Mouse (Mus musculus) gastrocnemius, postnatal 14 days (tissue): ENCODE data around the gene Olfr995. TPM values are rescaled to one million over a fixed set of nuclear protein-coding genes. Genes with fewer than 3 reads are reported as not detected.

Experiments used
- DNase-seq: peaks from one replicate; pipeline ENCODE4 v3.0.0; 2021; ENCODE audit warnings: mixed read lengths
- intact Hi-C: fragments of 180-260 bp; cut with DNase I; formaldehyde crosslinking; loops from one replicate; pipeline ENCODE4 v1.15.1; 2025; ENCODE audit warnings: low total_unique reads
- long read RNA-seq, 2 experiments: library from polyadenylated mRNA; stranded (forward); transcript quantifications; one replicate each; pipeline ENCODE4 v2.0.0; 2021
- total RNA-seq, 2 experiments: library from RNA; stranded (reverse); gene quantifications; 2 replicates each; pipeline ENCODE4 v1.2.3; 2021

Olfr995 gene
- total RNA-seq, result not detected
- long read RNA-seq, experiment 1, result 0 reads
- long read RNA-seq, experiment 2, result 0 reads

DNA sequence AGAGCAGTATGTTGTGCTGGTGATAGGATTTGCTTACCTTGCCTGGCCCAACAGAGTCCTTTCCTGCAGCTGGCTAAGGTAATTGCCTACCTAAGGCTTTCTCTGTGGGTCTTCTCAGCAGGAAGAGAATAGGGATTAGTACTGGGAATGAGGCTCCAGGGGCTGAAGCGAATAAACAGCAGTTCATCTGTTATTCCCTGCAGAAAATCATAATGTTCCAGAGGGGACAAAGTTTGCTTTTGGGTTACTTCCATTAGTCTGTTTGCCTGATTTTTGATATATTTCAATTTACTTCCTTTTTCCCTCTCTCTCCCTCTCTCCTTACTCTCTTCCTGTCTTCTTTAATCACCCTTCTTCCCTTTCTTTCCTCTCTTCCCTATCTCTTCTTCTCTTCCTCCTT lies at the start of gene Olfr995:
TSS of gene Olfr995 (minus strand) at position 101 of the 400 bp plus-strand sequence.
- DNase-seq, result no peak
- intact Hi-C loops, result no loop called here

GRCm38 (mm10) chr2:85490396-85490795 lies 47.0 kb upstream of the Olfr995 start:
- DNase-seq, result no peak
- intact Hi-C loops, result no loop called here

DNA sequence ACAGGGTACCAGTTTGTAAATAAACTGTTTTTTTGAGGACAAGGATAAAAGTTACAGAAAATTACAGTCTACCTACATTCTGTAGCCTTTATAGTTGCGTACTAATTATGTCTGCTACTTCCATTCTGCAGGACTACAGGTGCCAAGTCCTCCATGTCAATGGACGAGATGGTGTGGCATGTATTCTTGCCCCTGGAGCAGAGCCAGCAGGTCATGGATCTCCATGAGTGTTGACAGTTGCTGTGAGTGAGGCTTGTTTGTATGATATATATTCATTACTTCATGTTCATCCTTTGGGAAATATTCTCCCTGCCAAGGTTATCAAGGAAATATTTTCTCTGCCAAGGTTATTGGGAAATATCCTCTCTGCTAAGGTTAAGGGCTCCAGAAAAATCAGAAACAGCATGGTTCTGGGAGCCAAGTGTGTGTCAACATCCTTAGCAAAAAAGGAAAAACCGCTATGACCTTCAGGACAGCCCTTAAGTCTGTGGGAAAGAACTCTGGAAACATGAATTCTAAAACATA lies 23.4 kb upstream of the Olfr995 start:
- intact Hi-C loops, result no loop called here

GRCm38 (mm10) chr2:85442546-85442945 lies 893 bp downstream of the Olfr995 start:
- DNase-seq, result no peak
- intact Hi-C loops, result no loop called here

More for the DNA sequence above, 23.4 kb upstream of the Olfr995 start:
- no peak for DNase-seq

DNA sequence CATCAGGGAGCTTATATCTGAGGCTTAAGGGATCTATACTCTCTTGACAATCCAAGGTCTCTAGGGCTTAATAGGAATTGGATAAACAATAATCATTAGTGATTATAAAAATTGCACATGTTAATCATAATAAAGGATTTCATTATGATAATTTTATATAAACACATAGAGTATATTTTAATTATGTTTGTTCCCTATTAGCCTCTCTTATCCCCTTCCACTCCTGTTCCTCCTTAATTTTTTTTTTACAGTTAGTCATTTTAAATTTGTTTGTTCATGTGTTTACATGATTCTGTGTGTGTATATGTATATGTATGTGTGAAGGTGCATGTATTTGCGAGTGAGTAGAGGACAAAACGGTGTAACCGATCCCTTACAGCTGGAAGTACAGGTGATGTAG lies 7.1 kb downstream of the Olfr995 start, which contains the start of gene Olfr994:
TSS of gene Olfr994 (minus strand) at position 101 of the 400 bp plus-strand sequence.
- intact Hi-C loops, result no loop called here
- DNase-seq, result no peak

- intact Hi-C loops, result no loop called here
- no peak for DNase-seq
Measured at GRCm38 (mm10) chr2:85425893-85426292, 17.5 kb downstream of the Olfr995 start.

DNA sequence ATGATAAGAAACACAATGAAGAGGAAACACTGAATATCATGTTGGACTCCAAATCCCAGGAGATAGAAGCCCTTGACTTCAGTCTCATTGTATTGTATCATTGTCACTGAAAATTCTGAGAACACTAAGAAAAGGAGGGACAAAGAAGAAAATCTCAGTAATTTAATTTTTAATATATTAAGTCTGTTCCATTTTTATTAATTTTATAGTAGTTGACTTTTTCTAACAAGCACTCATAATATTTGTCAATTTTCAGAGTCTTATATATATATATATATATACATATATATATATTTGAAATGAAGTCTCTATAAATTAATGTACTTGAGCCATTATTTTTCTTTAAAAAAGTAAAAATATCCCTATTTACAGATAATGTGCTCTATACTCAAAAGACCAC lies 28.7 kb downstream of the Olfr995 start, which contains the start of gene Olfr993:
TSS of gene Olfr993 (minus strand) at position 101 of the 400 bp plus-strand sequence.
- DNase-seq, result no peak
- intact Hi-C loops, result no loop called here

- DNase-seq, result no peak
- intact Hi-C loops, result no loop called here
Measured at GRCm38 (mm10) chr2:85409369-85409768, 34.1 kb downstream of the Olfr995 start, which contains the start of gene Olfr992. TSS of gene Olfr992 (minus strand) at chr2:85409469.

Other genes with a start within 250 kb of the Olfr995 start
- gene Lrrc55, start 246.4 kb downstream of the Olfr995 start, total RNA-seq, result 1 to 10 TPM; 3.9 to 7.3 TPM
- not detected for gene Olfr987, start 104.3 kb downstream of the Olfr995 start, total RNA-seq
- gene Olfr988, start 80.4 kb downstream of the Olfr995 start, total RNA-seq, result not detected
- gene Olfr992, start 34.2 kb downstream of the Olfr995 start, total RNA-seq, result not detected
- gene Olfr993, start 28.8 kb downstream of the Olfr995 start, total RNA-seq, result not detected
- gene Olfr994, start 7.2 kb downstream of the Olfr995 start, total RNA-seq, result not detected
- gene 4833423E24Rik, start 75.4 kb upstream of the Olfr995 start, total RNA-seq, result not detected
- gene Olfr996, start 135.6 kb upstream of the Olfr995 start, total RNA-seq, result not detected
- not detected for gene Olfr998, start 145.3 kb upstream of the Olfr995 start, total RNA-seq
- gene Olfr1000, start 168.3 kb upstream of the Olfr995 start, total RNA-seq, result not detected
- not detected for gene Olfr1002, start 207.1 kb upstream of the Olfr995 start, total RNA-seq
- gene Olfr154, start 220.8 kb upstream of the Olfr995 start, total RNA-seq, result not detected
- not detected for gene Olfr1006, start 235.1 kb upstream of the Olfr995 start, total RNA-seq
- gene Olfr1008, start 245.8 kb upstream of the Olfr995 start, total RNA-seq, result not detected